Mouse (Mus musculus) megakaryocyte, embryonic 14.5 days (primary cell): ENCODE data around the gene Cbfa2t3.

Source experiments
- FLI1 ChIP-seq: IDR thresholded peaks from 2 replicates; pipeline ENCODE4 v1.6.1; 2012; ENCODE audit warnings: low read length, inconsistent platforms, mixed read lengths
- GATA1 ChIP-seq: IDR thresholded peaks from 3 replicates; pipeline ENCODE4 v1.6.1; 2012; ENCODE audit warnings: mixed read lengths, low read length, inconsistent platforms, borderline replicate concordance

- TF ChIP-seq GATA1 (no peak), FLI1 (no peak)
Observed at GRCm38 (mm10) chr8:122633205-122633604, 65.7 kb downstream of the Cbfa2t3 start.
